Comparison of ENCODE assay signal across 8 mouse cellular contexts in genomic region chr13:67483625-67484423, GRCm38 (mm10). TPM values are rescaled to one million over a fixed set of nuclear protein-coding genes. Genes with fewer than 3 reads are reported as not detected.
A peak's percentile ranks its signal among the peaks of the same experiment; 100 is the strongest.
DNase-seq lines count a peak whose midpoint lies in the region; ATAC-seq lines count a peak whose summit lies in the region.

Zfp874b (minus strand) TSS chr13:67484258.

- H3K4me2 ChIP-seq in hindbrain, embryonic 15.5 days: peak within 1 kb of the TSS; percentile 79

- peaks cover 15% of the 10 kb centered on the region for H3K36me3 ChIP-seq in hindbrain, embryonic 15.5 days

- no peaks in the 10 kb centered on the region for H3K27me3 ChIP-seq in hindbrain, embryonic 15.5 days

- H3K4me3 ChIP-seq in hindbrain, embryonic 15.5 days: peak within 1 kb of the TSS; percentile 69

- WGBS in hindbrain, embryonic 15.5 days: 5% methylated on average over 20 of the region's 20 CpGs

- peak within 1 kb of the TSS; percentile 65 for H3K9ac ChIP-seq in hindbrain, embryonic 15.5 days

- H3K27ac ChIP-seq in hindbrain, embryonic 15.5 days (replicated peaks): peak within 1 kb of the TSS; percentile 60

- peak; percentile 90 for DNase-seq in T-cell, adult 2 months (ENCODE audit: low spot score)
- peak; percentile 80 to 91 for DNase-seq in cerebellum, postnatal 36 days
- DNase-seq in frontal cortex, postnatal 36 days (ENCODE audit: low spot score in 2 of 2): peak; percentile 88 to 96
- DNase-seq in left cerebral cortex, adult 11 months (ENCODE audit: low spot score): peak; percentile 82
- peak; percentile 84 to 89 for DNase-seq in lung, postnatal 4 days
- DNase-seq in retina, postnatal 7 days (ENCODE audit: low read depth, low spot score): peak; percentile 69
- peak; percentile 72 for DNase-seq in urinary bladder, adult 2 months (ENCODE audit: low spot score)

- peak; percentile 97 for ATAC-seq in hindbrain, embryonic 15.5 days (ENCODE audit: low FRiP score, low read depth)

- H3K9me3 ChIP-seq in hindbrain, embryonic 15.5 days: no peaks in the 10 kb centered on the region

- H3K4me1 ChIP-seq in hindbrain, embryonic 15.5 days (replicated peaks): peaks cover 9% of the 10 kb centered on the region

RNA-seq across cellular contexts. Expression of gene Zfp874b, which starts in this region (rescaled TPM):
- 2.5 and 2.8 TPM in 2 replicates for polyA plus RNA-seq in hindbrain, embryonic 15.5 days (2015; fragmentation: Nextera tagmentation; extraction: Ambion mirVana)
- 7.3 and 8.7 TPM in 2 replicates for polyA plus RNA-seq in urinary bladder, adult 2 months (2012; rRNA removed)

Comparison
In these comparisons a context has a peak if more than half of its experiments do, and no peak if none do; other contexts are left out.
1. Peak in every context shown above with its lines: DNase-seq, ATAC-seq, H3K4me3 ChIP-seq and H3K27ac ChIP-seq.